Mouse (Mus musculus) kidney, adult 2 months (tissue): ENCODE measurements around the gene Ldb2. TPM values are rescaled to one million over a fixed set of nuclear protein-coding genes. Genes with fewer than 3 reads are reported as not detected.

Source experiments
- DNase-seq: peaks from one replicate; pipeline ENCODE4 v3.0.0; 2021
- H3K27ac ChIP-seq: fragments of 200-500 bp; 2 replicates; pipeline ENCODE4 v1.5.1; 2012; ENCODE audit warnings: low read depth, low read length, control low read depth, inconsistent platforms; ENCODE audit not compliant: insufficient read depth
- H3K27me3 ChIP-seq: fragments of 200-500 bp; replicated peaks from 2 replicates; pipeline ENCODE4 v1.6.1; 2012; ENCODE audit warnings: mild to moderate bottlenecking, moderate library complexity, low read length, inconsistent platforms; ENCODE audit not compliant: control insufficient read depth, insufficient read depth
- H3K36me3 ChIP-seq: fragments of 200-500 bp; 2 replicates; pipeline ENCODE4 v1.6.1; 2012; ENCODE audit warnings: mild to moderate bottlenecking, moderate library complexity, low read length, inconsistent platforms; ENCODE audit not compliant: control insufficient read depth, insufficient read depth
- H3K4me1 ChIP-seq: fragments of 200-500 bp; 2 replicates; pipeline ENCODE4 v1.6.1; 2011; ENCODE audit warnings: low read length; ENCODE audit not compliant: control insufficient read depth, insufficient read depth
- H3K4me3 ChIP-seq: fragments of 200-500 bp; 2 replicates; pipeline ENCODE4 v1.5.1; 2011; ENCODE audit warnings: mild to moderate bottlenecking, low read depth, low read length, control low read depth; ENCODE audit not compliant: insufficient read depth
- CTCF ChIP-seq: fragments of 200-500 bp; conservative IDR thresholded peaks from 2 replicates; pipeline ENCODE4 v1.5.1; 2011; ENCODE audit warnings: low read depth, mild to moderate bottlenecking, control low read depth, low read length, moderate library complexity, mixed read lengths; ENCODE audit not compliant: insufficient read depth, insufficient read length
- POLR2A ChIP-seq: fragments of 200-500 bp; IDR thresholded peaks from one replicate; pipeline ENCODE4 v1.6.1; 2011; ENCODE audit warnings: low read depth, low read length, control low read depth
- WGBS: fragments of 180-500 bp; shearing (Covaris S2); methylation state at CpG from one replicate; pipeline ENCODE4 v1.1.7; 2018; 5-methylcytosine and 5-hydroxymethylcytosine counted together
- polyA plus RNA-seq: library from polyadenylated mRNA; depleted of rRNA; stranded (reverse); fragments of >200 nt; gene quantifications from 2 replicates; pipeline ENCODE4 v1.2.3, GENCODE M21; 2012

Ldb2 gene
- polyA plus RNA-seq, 1 experiment = 55.0 TPM

DNA sequence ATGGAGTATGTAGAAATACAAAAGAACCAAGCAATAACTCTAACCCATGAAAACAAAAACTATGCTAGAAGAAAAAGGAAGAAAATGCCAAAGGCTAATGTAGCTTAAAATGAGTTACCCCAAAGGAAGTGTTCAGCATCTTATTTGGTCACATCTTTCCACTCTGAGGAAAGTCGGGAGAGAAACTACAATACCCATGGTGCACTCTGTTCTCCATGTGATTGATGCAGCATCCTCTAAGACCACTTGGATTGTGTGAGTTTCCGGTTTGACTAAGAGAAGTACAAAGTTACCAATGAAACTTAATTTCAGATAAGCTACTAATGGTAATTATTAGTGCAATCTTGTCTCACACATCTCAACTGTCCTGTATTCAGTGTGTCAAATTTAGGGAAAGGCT is 172.6 kb downstream of the Ldb2 start:
- no peaks in the 10 kb centered on the region for H3K27me3 ChIP-seq
- no peak overlapping the region for H3K4me3 ChIP-seq
- no peaks in the 10 kb centered on the region for H3K36me3 ChIP-seq
- H3K27ac ChIP-seq = no peak overlapping the region
- WGBS = 86% methylated on average over 2 of the region's 2 CpGs
- no peak for TF ChIP-seq CTCF
- no peak for TF ChIP-seq POLR2A
- DNase-seq = no peak
- H3K4me1 ChIP-seq = no peaks in the 10 kb centered on the region

GRCm38 (mm10) chr5:44626114-44626513 is 173.4 kb downstream of the Ldb2 start:
- H3K4me1 ChIP-seq = no peaks in the 10 kb centered on the region
- no peak for TF ChIP-seq POLR2A
- no peak for TF ChIP-seq CTCF
- H3K36me3 ChIP-seq = no peaks in the 10 kb centered on the region
- H3K27me3 ChIP-seq = no peaks in the 10 kb centered on the region
- H3K4me3 ChIP-seq = no peak overlapping the region
- H3K27ac ChIP-seq = 0 out of 2 replicates have a peak overlapping the region, but pooled peaks have one; percentile 31
- DNase-seq = peak; percentile 81
- 64% methylated on average over 2 of the region's 2 CpGs for WGBS

DNA sequence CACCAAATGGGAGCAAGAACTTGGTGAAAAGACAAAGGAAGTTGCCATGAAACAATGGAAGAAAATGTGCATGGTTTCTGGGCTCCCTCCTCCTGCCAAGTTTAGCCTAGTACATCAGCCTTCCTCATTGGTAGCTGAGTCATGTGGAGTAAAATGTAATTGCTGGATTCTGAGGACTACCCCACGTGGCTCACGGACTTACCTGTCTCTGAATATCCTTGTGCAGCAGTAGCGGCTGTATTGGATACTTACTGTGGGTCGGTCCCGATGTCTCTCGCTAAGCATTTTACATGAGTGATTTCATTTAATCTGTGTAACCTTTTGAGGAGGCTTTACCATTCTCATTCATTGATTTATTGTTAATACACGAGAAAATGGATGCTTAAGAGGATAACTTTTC is 183.8 kb downstream of the Ldb2 start:
- Histone ChIP-seq H3K4me3 (no peak overlapping the region), H3K36me3 (no peaks in the 10 kb centered on the region), H3K27ac (no peak overlapping the region), H3K27me3 (no peaks in the 10 kb centered on the region), H3K4me1 (no peaks in the 10 kb centered on the region)
- no peak for TF ChIP-seq POLR2A
- DNase-seq = no peak
- WGBS = 89% methylated on average over 7 of the region's 7 CpGs

DNA sequence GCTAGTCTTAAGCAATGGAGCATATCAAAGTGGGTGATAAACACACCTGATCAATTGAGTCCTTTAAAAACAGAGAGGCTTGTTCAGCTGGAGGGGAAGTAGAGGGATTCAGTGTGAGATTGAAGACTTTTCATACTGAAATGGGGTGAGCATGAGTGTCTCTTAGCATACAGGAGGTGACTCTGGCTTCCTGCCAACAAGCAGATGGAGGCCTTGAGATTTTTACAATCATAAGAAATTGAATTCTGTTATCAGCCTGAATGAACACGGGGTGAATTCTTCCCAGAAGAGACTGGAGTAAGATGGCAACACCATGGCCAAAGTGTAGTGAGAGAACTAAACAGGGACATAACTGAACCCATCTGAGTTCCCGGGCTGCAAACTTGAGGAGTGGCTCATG is 190.6 kb downstream of the Ldb2 start:
- no peak for TF ChIP-seq POLR2A
- TF ChIP-seq CTCF = no peak

DNA sequence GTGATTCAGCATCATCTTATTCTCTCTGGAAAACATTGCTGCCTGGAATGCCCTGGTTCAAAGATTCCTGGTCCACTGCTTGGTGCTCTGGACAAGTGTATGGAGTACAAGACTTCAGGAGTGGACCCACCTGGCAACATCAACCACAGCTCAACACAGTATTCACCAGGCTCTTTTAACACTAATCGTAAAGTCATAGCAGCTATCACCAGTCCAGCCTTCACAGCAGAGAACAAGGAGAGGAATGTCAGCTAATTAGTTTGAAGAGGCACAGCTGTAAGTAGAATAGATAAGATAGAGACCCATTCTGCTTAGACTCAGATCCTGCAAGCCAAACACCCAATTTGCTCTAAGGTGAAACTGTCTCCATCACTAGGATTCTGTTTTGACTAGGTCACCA is 198.1 kb downstream of the Ldb2 start:
- H3K36me3 ChIP-seq = no peaks in the 10 kb centered on the region
- H3K27ac ChIP-seq = peak overlapping the region; percentile 52; the same call in 1 of the 2 replicates
- no peaks in the 10 kb centered on the region for H3K27me3 ChIP-seq
- 71% methylated on average over 1 of the region's 1 CpGs for WGBS
- peaks cover 4% of the 10 kb centered on the region; the same call in 1 of the 2 replicates for H3K4me1 ChIP-seq
- no peak for DNase-seq
- H3K4me3 ChIP-seq = no peak overlapping the region
- TF ChIP-seq POLR2A = no peak
- TF ChIP-seq CTCF = no peak

More for the DNA sequence above, 190.6 kb downstream of the Ldb2 start:
- DNase-seq = no peak
- H3K27ac ChIP-seq = no peak overlapping the region
- WGBS = 66% methylated on average over 2 of the region's 2 CpGs
- H3K36me3 ChIP-seq = no peaks in the 10 kb centered on the region
- H3K4me3 ChIP-seq = no peak overlapping the region
- H3K4me1 ChIP-seq = 0 out of 2 replicates have a peak, but pooled peaks cover 3% of the 10 kb centered on the region
- H3K27me3 ChIP-seq = no peaks in the 10 kb centered on the region

GRCm38 (mm10) chr5:44593522-44594218 is 205.8 kb downstream of the Ldb2 start:
- H3K27me3 ChIP-seq = no peaks in the 10 kb centered on the region
- no peak overlapping the region for H3K4me3 ChIP-seq
- peak; percentile 23 for DNase-seq
- peak overlapping the region; percentile 77 for H3K27ac ChIP-seq
- no peak for TF ChIP-seq POLR2A
- TF ChIP-seq CTCF = no peak
- H3K4me1 ChIP-seq = 0 out of 2 replicates have a peak, but pooled peaks cover 3% of the 10 kb centered on the region
- 50% methylated on average over 15 of the region's 15 CpGs for WGBS
- no peaks in the 10 kb centered on the region for H3K36me3 ChIP-seq

- DNase-seq = peak; percentile 40
- H3K27me3 ChIP-seq = no peaks in the 10 kb centered on the region
- 64% methylated on average over 3 of the region's 3 CpGs for WGBS
- H3K4me1 ChIP-seq = 0 out of 2 replicates have a peak, but pooled peaks cover 3% of the 10 kb centered on the region
- no peaks in the 10 kb centered on the region for H3K36me3 ChIP-seq
- no peak overlapping the region for H3K27ac ChIP-seq
- TF ChIP-seq POLR2A (no peak), CTCF (no peak)
- H3K4me3 ChIP-seq = no peak overlapping the region
Measured at GRCm38 (mm10) chr5:44590750-44591149, 208.7 kb downstream of the Ldb2 start.
